Mouse (Mus musculus) limb, embryonic 10.5 days (tissue): ENCODE data around the gene Fam92b. TPM values are rescaled to one million over a fixed set of nuclear protein-coding genes. Genes with fewer than 3 reads are reported as not detected.
A peak's percentile ranks its signal among the peaks of the same experiment; 100 is the strongest.

Experiments
- DNase-seq: peaks from one replicate; pipeline ENCODE4 v3.0.0-alpha.2; 2017; ENCODE audit warnings: low spot score
- H3K27ac ChIP-seq: fragments of 300-500 bp; sonication (generic); 2 replicates; pipeline ENCODE4 v1.5.1; 2016; ENCODE audit warnings: mild to moderate bottlenecking
- H3K27me3 ChIP-seq: fragments of 300-500 bp; sonication (generic); 2 replicates; pipeline ENCODE4 v1.6.1; 2016; ENCODE audit warnings: low read depth, mild to moderate bottlenecking; ENCODE audit not compliant: poor library complexity, severe bottlenecking
- H3K36me3 ChIP-seq: fragments of 300-500 bp; sonication (generic); 2 replicates; pipeline ENCODE4 v1.6.1; 2016; ENCODE audit warnings: mild to moderate bottlenecking, moderate library complexity
- H3K4me1 ChIP-seq: fragments of 300-500 bp; sonication (generic); 2 replicates; pipeline ENCODE4 v1.6.1; 2016
- H3K4me3 ChIP-seq: fragments of 300-500 bp; sonication (generic); 2 replicates; pipeline ENCODE4 v1.5.1; 2016; ENCODE audit warnings: mild to moderate bottlenecking, moderate library complexity
- H3K9me3 ChIP-seq: fragments of 300-500 bp; sonication (generic); replicated peaks from 2 replicates; pipeline ENCODE4 v1.6.1; 2016; ENCODE audit warnings: mild to moderate bottlenecking
- whole genome bisulfite sequencing: fragments of 180-500 bp; shearing (Covaris S2); methylation state at CpG from one replicate; pipeline ENCODE4 v1.1.7; 2016; 5-methylcytosine and 5-hydroxymethylcytosine counted together
- polyA plus RNA-seq: library from polyadenylated mRNA; unstranded; fragments of >200 nt; fragmentation: Nextera tagmentation; extraction: Ambion mirVana; gene quantifications from 2 replicates; pipeline ENCODE4 v1.2.1, GENCODE M21; 2016

Fam92b gene
- polyA plus RNA-seq, 1 experiment from 2014 or later, result not detected

- no peak overlapping the region for H3K4me3 ChIP-seq
- WGBS, result 90% methylated on average over 8 of the region's 8 CpGs
- no peak for DNase-seq
- H3K36me3 ChIP-seq, result no peaks in the 10 kb centered on the region
- no peak overlapping the region for H3K27ac ChIP-seq
- H3K27me3 ChIP-seq, result peaks cover 14% of the 10 kb centered on the region; the same call in 1 of the 2 replicates
- H3K9me3 ChIP-seq, result no peaks in the 10 kb centered on the region; the same call in 1 of the 2 replicates
- H3K4me1 ChIP-seq, result peaks cover 44% of the 10 kb centered on the region
Observed at GRCm38 (mm10) chr8:120207364-120207763, 30.1 kb upstream of the Fam92b start.

GRCm38 (mm10) chr8:120205916-120206315 lies 28.6 kb upstream of the Fam92b start:
- no peak overlapping the region for H3K4me3 ChIP-seq
- no peak for DNase-seq
- H3K4me1 ChIP-seq, result peaks cover 43% of the 10 kb centered on the region
- peaks cover 13% of the 10 kb centered on the region; the same call in 1 of the 2 replicates for H3K27me3 ChIP-seq
- no peaks in the 10 kb centered on the region; the same call in 1 of the 2 replicates for H3K9me3 ChIP-seq
- no peaks in the 10 kb centered on the region for H3K36me3 ChIP-seq
- WGBS, result 88% methylated on average over 9 of the region's 9 CpGs
- no peak overlapping the region for H3K27ac ChIP-seq

DNA sequence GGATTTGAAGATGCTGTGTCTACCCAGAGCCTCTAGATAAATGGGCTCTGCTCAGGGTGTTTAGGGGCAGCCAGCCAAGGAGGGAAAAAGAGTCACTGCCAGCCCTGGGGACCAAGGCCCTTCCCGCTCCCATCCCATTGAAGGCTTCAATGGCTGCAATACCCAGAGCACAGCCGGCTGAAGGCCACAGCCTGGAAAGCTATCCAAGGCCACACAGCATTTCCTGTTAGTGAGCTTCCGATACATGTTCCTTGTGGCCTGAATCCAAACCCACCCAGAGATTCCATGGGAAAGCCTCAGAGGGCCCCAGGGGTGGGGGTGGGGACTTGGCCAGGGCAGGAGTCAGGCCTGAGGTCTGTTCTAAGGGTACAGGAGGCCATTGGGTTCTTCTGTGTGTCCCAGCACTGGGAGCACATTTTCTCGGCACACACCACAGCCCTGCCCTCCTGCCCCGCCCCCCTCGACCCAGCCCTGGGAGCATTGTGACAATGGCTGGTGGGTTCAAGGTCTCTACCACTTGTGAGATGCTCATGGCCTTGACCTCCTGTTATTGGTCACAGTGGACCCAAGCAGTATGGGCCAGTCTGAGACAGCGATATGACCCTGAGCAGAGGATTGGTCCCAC lies 27.6 kb upstream of the Fam92b start:
- peak overlapping the region; percentile 40; the same call in 1 of the 2 replicates for H3K27ac ChIP-seq
- H3K27me3 ChIP-seq, result 0 out of 2 replicates have a peak, but pooled peaks cover 3% of the 10 kb centered on the region
- peaks cover 4% of the 10 kb centered on the region; the same call in 1 of the 2 replicates for H3K9me3 ChIP-seq
- no peak for DNase-seq
- H3K4me1 ChIP-seq, result peaks cover 34% of the 10 kb centered on the region
- WGBS, result 77% methylated on average over 7 of the region's 7 CpGs
- no peaks in the 10 kb centered on the region for H3K36me3 ChIP-seq
- no peak overlapping the region for H3K4me3 ChIP-seq

DNA sequence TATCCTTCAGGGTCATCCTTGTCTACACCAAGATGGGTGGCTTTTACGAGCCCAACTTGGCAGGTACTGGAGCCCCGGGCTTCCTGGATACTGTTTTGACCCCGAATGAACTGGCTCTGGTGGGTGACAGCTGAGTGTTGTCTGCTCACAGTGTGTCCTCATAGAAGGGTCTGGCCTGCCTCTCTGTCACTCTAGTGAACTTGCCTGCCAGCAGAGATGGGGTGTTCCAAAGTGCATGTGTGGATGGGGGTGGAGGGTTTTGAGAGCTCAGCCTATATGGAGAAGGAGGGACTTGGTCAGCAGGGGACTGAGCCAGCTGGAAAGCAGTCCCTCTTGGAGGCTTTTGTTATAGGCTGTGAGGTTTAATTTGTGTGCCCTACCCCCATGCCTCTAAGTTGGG lies 25.3 kb upstream of the Fam92b start:
- Histone ChIP-seq H3K4me1 (peaks cover 23% of the 10 kb centered on the region), H3K36me3 (no peaks in the 10 kb centered on the region), H3K9me3 (peaks cover 7% of the 10 kb centered on the region; the same call in 1 of the 2 replicates), H3K27ac (0 out of 2 replicates have a peak overlapping the region, but pooled peaks have one; percentile 11), H3K27me3 (no peaks in the 10 kb centered on the region), H3K4me3 (no peak overlapping the region)
- 71% methylated on average over 3 of the region's 3 CpGs for WGBS
- DNase-seq, result no peak

DNA sequence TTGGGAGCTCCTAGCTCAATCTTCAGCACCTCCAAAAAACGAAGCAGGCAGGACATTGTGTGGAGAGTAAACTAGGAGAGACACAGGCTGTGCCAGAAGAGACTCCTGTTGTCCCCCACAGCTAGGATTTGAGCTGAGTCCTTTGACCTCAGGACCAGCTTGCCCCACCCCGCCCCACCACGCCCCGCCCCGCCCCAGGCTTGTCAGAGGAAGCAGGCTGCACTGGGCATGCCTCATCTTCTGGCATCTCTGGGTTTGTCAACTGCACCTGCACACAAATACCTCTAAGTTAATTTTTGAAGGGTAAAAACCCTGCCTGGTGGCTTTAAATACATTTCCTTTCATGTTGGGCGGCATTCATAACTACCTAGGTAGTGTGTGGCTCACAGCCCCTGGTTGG lies 24.1 kb upstream of the Fam92b start:
- H3K36me3 ChIP-seq, result no peaks in the 10 kb centered on the region
- H3K4me3 ChIP-seq, result no peak overlapping the region
- peaks cover 7% of the 10 kb centered on the region; the same call in 1 of the 2 replicates for H3K9me3 ChIP-seq
- H3K27ac ChIP-seq, result no peak overlapping the region
- DNase-seq, result no peak
- H3K4me1 ChIP-seq, result peaks cover 23% of the 10 kb centered on the region
- no peaks in the 10 kb centered on the region for H3K27me3 ChIP-seq
- WGBS, result 84% methylated on average over 6 of the region's 6 CpGs

DNA sequence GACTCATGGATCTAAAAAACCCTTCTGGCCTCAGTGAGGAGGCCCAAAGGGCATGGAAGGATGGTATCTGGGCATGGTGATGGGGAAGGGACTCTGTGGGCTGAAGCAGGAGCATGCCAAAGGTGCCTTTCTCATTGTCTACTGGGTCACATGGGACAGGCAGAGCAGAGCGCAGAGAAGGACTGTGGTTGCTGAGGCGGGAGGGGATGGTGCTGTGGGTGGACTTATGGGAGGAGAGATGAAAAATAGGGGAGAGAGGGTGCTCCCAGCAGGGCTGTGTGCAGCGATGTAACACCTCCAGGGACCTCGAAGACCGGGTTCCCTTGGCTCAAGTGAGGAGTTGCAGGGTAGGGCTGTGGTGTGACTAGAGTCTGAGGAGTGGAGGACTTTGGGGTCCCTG lies 14.9 kb upstream of the Fam92b start:
- Histone ChIP-seq H3K9me3 (0 out of 2 replicates have a peak, but pooled peaks cover 2% of the 10 kb centered on the region), H3K27me3 (no peaks in the 10 kb centered on the region), H3K4me3 (no peak overlapping the region), H3K4me1 (peaks cover 39% of the 10 kb centered on the region), H3K36me3 (no peaks in the 10 kb centered on the region), H3K27ac (peak overlapping the region; percentile 87)
- 96% methylated on average over 5 of the region's 5 CpGs for WGBS
- no peak for DNase-seq

DNA sequence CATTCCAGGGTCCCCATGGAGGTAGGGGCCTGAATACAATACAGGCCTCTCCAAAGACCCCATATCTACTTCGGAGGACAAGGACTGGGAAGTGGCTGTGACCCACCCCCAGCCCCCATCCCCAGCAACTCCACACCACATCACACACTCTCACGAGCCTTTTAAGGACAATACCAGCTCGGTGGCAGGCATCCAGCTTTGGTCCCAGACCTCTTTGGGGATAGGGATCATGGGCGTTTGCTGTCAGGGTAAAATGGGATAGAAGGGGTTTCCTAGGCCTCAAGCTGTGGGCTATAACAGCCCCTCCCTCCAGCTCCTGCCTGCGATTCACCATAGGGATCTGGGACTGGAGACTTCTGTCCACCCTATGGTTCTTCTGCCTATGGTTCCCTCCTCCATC lies 14.4 kb upstream of the Fam92b start:
- peak overlapping the region; percentile 87 for H3K27ac ChIP-seq
- 90% methylated on average over 5 of the region's 5 CpGs for WGBS
- H3K9me3 ChIP-seq, result 0 out of 2 replicates have a peak, but pooled peaks cover 2% of the 10 kb centered on the region
- peaks cover 43% of the 10 kb centered on the region for H3K4me1 ChIP-seq
- no peak for DNase-seq
- H3K27me3 ChIP-seq, result no peaks in the 10 kb centered on the region
- H3K4me3 ChIP-seq, result peak overlapping the region; percentile 37; the same call in 1 of the 2 replicates
- H3K36me3 ChIP-seq, result no peaks in the 10 kb centered on the region

DNA sequence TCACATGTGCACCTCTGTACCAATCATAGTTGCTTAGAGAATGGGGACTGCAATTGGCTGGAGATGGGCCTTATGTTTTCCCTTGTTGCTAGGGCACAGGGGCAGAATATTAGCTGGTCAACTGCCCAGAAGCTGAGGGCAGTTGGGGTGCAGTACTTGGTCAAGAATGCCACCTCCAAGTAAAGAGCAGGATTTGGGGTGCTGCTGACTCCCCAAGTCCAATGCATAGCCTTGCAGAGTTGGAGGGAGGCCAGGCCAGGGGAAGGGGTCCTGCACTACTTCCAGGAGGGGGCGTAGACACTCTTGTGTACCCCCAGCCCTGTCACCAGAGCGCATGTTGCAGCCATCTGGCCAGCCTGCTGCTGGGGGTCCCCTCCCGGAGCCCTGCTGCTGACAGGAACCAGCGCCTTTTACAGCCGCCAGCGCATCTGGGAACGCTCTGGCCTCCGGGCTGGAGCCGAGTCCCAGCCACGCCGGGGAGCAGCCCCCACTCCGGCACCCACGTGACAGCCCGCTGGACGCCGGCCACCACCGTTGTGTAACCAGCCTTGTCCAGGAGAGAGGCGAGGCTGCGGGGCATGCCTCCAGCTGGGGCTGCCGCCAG lies 13.6 kb upstream of the Fam92b start:
- WGBS, result 47% methylated on average over 20 of the region's 20 CpGs
- H3K9me3 ChIP-seq, result 0 out of 2 replicates have a peak, but pooled peaks cover 2% of the 10 kb centered on the region
- no peaks in the 10 kb centered on the region for H3K27me3 ChIP-seq
- H3K4me3 ChIP-seq, result peak overlapping the region; percentile 37
- H3K27ac ChIP-seq, result peak overlapping the region; percentile 87
- H3K36me3 ChIP-seq, result no peaks in the 10 kb centered on the region
- H3K4me1 ChIP-seq, result peaks cover 51% of the 10 kb centered on the region
- peak; percentile 87 for DNase-seq

DNA sequence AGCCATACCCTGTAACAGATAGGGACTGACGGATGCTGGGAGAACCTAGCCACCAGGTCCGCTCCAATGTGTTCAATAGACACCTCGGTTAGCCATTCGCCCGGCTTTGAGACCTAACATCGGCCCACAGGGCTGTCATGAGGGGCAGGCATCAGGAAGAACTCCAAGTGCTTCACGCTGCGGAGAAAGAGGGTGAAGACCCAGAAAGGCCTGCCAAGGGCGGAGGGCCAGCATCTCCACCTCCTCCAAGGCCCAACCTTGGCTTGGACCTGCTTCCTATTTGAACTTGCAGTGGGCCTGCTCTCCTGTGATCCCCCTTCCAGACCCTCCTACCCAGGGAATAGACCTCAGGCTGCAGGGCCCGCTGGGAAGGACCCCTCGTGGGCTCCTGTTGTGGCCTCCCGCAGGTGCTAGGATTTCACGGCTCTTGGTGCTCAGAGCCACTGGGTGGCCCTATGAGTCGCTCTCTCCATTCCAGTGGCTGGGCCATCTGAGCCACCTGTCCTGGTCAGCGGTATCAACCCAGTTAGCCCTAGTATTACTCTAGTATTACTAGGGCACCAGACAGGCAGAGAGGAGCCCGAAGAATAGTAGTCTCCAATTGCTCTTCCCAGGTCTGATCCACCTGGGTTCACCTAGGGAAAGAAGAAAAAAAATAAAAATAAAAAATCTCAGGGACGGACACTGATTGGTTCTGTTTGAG lies 13.0 kb upstream of the Fam92b start:
- Histone ChIP-seq H3K27ac (peak overlapping the region; percentile 87), H3K4me1 (peaks cover 57% of the 10 kb centered on the region), H3K9me3 (0 out of 2 replicates have a peak, but pooled peaks cover 2% of the 10 kb centered on the region), H3K36me3 (no peaks in the 10 kb centered on the region), H3K4me3 (no peak overlapping the region), H3K27me3 (no peaks in the 10 kb centered on the region)
- WGBS, result 81% methylated on average over 17 of the region's 17 CpGs
- DNase-seq, result no peak

GRCm38 (mm10) chr8:120189440-120189839 lies 12.2 kb upstream of the Fam92b start:
- H3K27ac ChIP-seq, result peak overlapping the region; percentile 87
- H3K27me3 ChIP-seq, result no peaks in the 10 kb centered on the region
- DNase-seq, result no peak
- no peaks in the 10 kb centered on the region for H3K36me3 ChIP-seq
- WGBS, result 83% methylated on average over 6 of the region's 6 CpGs
- H3K9me3 ChIP-seq, result 0 out of 2 replicates have a peak, but pooled peaks cover 2% of the 10 kb centered on the region
- H3K4me3 ChIP-seq, result no peak overlapping the region
- H3K4me1 ChIP-seq, result peaks cover 65% of the 10 kb centered on the region

DNA sequence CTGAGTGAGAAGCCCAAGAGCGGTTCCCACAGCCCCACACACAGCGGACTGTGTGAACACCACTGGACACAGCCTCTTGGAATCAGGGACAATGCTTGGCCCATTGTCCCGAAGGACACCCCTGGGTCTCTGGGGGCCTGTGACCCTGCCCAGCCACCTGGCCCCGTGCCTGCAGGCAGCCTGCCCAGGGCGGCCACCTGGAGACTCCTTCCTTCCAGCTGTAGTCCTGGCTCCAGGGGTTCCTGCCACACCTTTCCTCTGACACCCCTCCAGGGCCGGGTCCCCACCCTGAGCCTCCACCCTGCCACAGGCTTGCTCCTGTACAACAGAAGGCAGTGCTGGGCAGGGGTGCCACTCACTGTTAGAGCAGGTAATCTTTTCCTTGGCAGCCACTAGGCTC lies 11.2 kb upstream of the Fam92b start:
- no peaks in the 10 kb centered on the region; the same call in 1 of the 2 replicates for H3K27me3 ChIP-seq
- no peak overlapping the region for H3K4me3 ChIP-seq
- H3K9me3 ChIP-seq, result 0 out of 2 replicates have a peak, but pooled peaks cover 2% of the 10 kb centered on the region
- peaks cover 73% of the 10 kb centered on the region for H3K4me1 ChIP-seq
- H3K36me3 ChIP-seq, result no peaks in the 10 kb centered on the region
- WGBS, result 86% methylated on average over 6 of the region's 6 CpGs
- H3K27ac ChIP-seq, result peak overlapping the region; percentile 48
- DNase-seq, result no peak

DNA sequence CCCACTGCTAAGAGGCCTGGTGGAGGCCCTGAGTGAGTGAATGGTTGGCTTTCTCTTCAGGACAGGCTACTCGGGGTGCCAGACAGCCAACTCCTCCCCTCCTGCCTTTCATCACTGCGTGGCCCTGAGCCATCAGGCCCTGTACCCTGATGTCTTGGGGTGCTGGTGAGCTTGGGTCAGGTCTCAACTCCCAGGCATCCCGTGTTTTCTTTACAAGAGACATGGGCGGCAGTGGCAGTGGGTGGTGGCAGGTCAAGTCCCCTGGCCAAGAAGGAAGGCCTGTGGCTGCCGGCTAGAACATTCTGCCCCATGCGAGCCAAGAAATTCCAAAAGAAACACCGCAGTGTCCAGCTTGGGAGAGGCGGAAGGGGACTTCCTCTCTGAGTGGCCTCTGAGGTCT lies 9.2 kb upstream of the Fam92b start:
- H3K4me3 ChIP-seq, result no peak overlapping the region
- H3K27me3 ChIP-seq, result peaks cover 3% of the 10 kb centered on the region; the same call in 1 of the 2 replicates
- H3K4me1 ChIP-seq, result peaks cover 66% of the 10 kb centered on the region
- H3K36me3 ChIP-seq, result no peaks in the 10 kb centered on the region
- WGBS, result 60% methylated on average over 8 of the region's 8 CpGs
- no peaks in the 10 kb centered on the region for H3K9me3 ChIP-seq
- peak overlapping the region; percentile 84 for H3K27ac ChIP-seq
- DNase-seq, result no peak
